Mouse (Mus musculus): Measurements from ENCODE around the gene 4931409K22Rik. TPM values are rescaled to one million over a fixed set of nuclear protein-coding genes. Genes with fewer than 3 reads are reported as not detected.

The 4931409K22Rik gene
- not detected in 2 replicates for polyA plus RNA-seq (2014; fragmentation: Nextera tagmentation; extraction: Ambion mirVana)

- Histone ChIP-seq H3K9me3 (replicated peaks; ENCODE audit: control insufficient read depth, low read length) (no peaks in the 10 kb centered on the region), H3K4me2 (ENCODE audit: low read depth, low read length) (no peak within 1 kb of the TSS), H3K27me3 (ENCODE audit: control insufficient read depth, insufficient read depth, low read length) (no peaks in the 10 kb centered on the region), H3K4me3 (ENCODE audit: low read depth, low read length) (no peak within 1 kb of the TSS), H3K27ac (replicated peaks; ENCODE audit: low read depth, low read length) (no peak within 1 kb of the TSS), H3K4me1 (ENCODE audit: control insufficient read depth, insufficient read depth, low read length) (no peaks in the 10 kb centered on the region), H3K36me3 (replicated peaks; ENCODE audit: control insufficient read depth, insufficient read depth, low read depth, low read length) (no peaks in the 10 kb centered on the region), H3K9ac (replicated peaks; ENCODE audit: low read length) (no peak within 1 kb of the TSS)
- no peak for ATAC-seq (replicated peaks; ENCODE audit: insufficient number of reproducible peaks, low FRiP score, low TSS enrichment, low read depth)
- 75% methylated on average over 2 of the region's 2 CpGs for WGBS
- DNase-seq (ENCODE audit: low spot score), result no peak
Observed at GRCm38 (mm10) chr5:24556709-24557108, at the start of gene 4931409K22Rik. Gene 4931409K22Rik, minus strand, starts transcription at chr5:24556809.

- Histone ChIP-seq H3K4me2 (ENCODE audit: low read depth, low read length) (peak overlapping the region; percentile 47), H3K9ac (replicated peaks; ENCODE audit: low read length) (peak overlapping the region; percentile 74), H3K27me3 (ENCODE audit: control insufficient read depth, insufficient read depth, low read length) (no peaks in the 10 kb centered on the region), H3K4me3 (ENCODE audit: low read depth, low read length) (no peak overlapping the region), H3K9me3 (replicated peaks; ENCODE audit: control insufficient read depth, low read length) (no peaks in the 10 kb centered on the region), H3K36me3 (replicated peaks; ENCODE audit: control insufficient read depth, insufficient read depth, low read depth, low read length) (no peaks in the 10 kb centered on the region), H3K27ac (replicated peaks; ENCODE audit: low read depth, low read length) (peak overlapping the region; percentile 61; the same call in 1 of the 2 replicates), H3K4me1 (ENCODE audit: control insufficient read depth, insufficient read depth, low read length) (peaks cover 21% of the 10 kb centered on the region)
- ATAC-seq (replicated peaks; ENCODE audit: insufficient number of reproducible peaks, low FRiP score, low TSS enrichment, low read depth), result no peak
- WGBS, result 17% methylated on average over 14 of the region's 14 CpGs
- DNase-seq (ENCODE audit: low spot score), result no peak
Observed at GRCm38 (mm10) chr5:24605980-24606665, 49.5 kb upstream of the 4931409K22Rik start.

- Histone ChIP-seq H3K4me2 (ENCODE audit: low read depth, low read length) (peak overlapping the region; percentile 47), H3K9me3 (replicated peaks; ENCODE audit: control insufficient read depth, low read length) (no peaks in the 10 kb centered on the region), H3K9ac (replicated peaks; ENCODE audit: low read length) (peak overlapping the region; percentile 74), H3K4me1 (ENCODE audit: control insufficient read depth, insufficient read depth, low read length) (peaks cover 21% of the 10 kb centered on the region), H3K27ac (replicated peaks; ENCODE audit: low read depth, low read length) (peak overlapping the region; percentile 85), H3K27me3 (ENCODE audit: control insufficient read depth, insufficient read depth, low read length) (peaks cover 2% of the 10 kb centered on the region; the same call in 1 of the 2 replicates), H3K36me3 (replicated peaks; ENCODE audit: control insufficient read depth, insufficient read depth, low read depth, low read length) (no peaks in the 10 kb centered on the region), H3K4me3 (ENCODE audit: low read depth, low read length) (peak overlapping the region; percentile 49)
- WGBS, result 9% methylated on average over 6 of the region's 6 CpGs
- DNase-seq (ENCODE audit: low spot score) (peak; percentile 36), ATAC-seq (replicated peaks; ENCODE audit: insufficient number of reproducible peaks, low FRiP score, low TSS enrichment, low read depth) (no peak)
Observed at GRCm38 (mm10) chr5:24605321-24605979, 48.8 kb upstream of the 4931409K22Rik start.

- peaks cover 21% of the 10 kb centered on the region for H3K4me1 ChIP-seq (ENCODE audit: control insufficient read depth, insufficient read depth, low read length)
- H3K9ac ChIP-seq (replicated peaks; ENCODE audit: low read length), result peak overlapping the region; percentile 74
- H3K4me2 ChIP-seq (ENCODE audit: low read depth, low read length), result peak overlapping the region; percentile 47
- H3K9me3 ChIP-seq (replicated peaks; ENCODE audit: control insufficient read depth, low read length), result no peaks in the 10 kb centered on the region
- no peaks in the 10 kb centered on the region for H3K36me3 ChIP-seq (replicated peaks; ENCODE audit: control insufficient read depth, insufficient read depth, low read depth, low read length)
- DNase-seq (ENCODE audit: low spot score) (peak; percentile 90), ATAC-seq (replicated peaks; ENCODE audit: insufficient number of reproducible peaks, low FRiP score, low TSS enrichment, low read depth) (peak; percentile 57)
- WGBS, result under 1% methylated on average over 43 of the region's 46 CpGs
- H3K27ac ChIP-seq (replicated peaks; ENCODE audit: low read depth, low read length), result peak overlapping the region; percentile 85
- H3K4me3 ChIP-seq (ENCODE audit: low read depth, low read length), result peak overlapping the region; percentile 49
- peaks cover 2% of the 10 kb centered on the region; the same call in 1 of the 2 replicates for H3K27me3 ChIP-seq (ENCODE audit: control insufficient read depth, insufficient read depth, low read length)
Observed at GRCm38 (mm10) chr5:24604656-24605100, 48.1 kb upstream of the 4931409K22Rik start.

- no peaks in the 10 kb centered on the region for H3K36me3 ChIP-seq (replicated peaks; ENCODE audit: control insufficient read depth, insufficient read depth, low read depth, low read length)
- H3K9ac ChIP-seq (replicated peaks; ENCODE audit: low read length), result peak overlapping the region; percentile 74
- H3K9me3 ChIP-seq (replicated peaks; ENCODE audit: control insufficient read depth, low read length), result no peaks in the 10 kb centered on the region
- ATAC-seq (replicated peaks; ENCODE audit: insufficient number of reproducible peaks, low FRiP score, low TSS enrichment, low read depth), result no peak
- H3K27ac ChIP-seq (replicated peaks; ENCODE audit: low read depth, low read length), result peak overlapping the region; percentile 85
- no peak for DNase-seq (ENCODE audit: low spot score)
- H3K4me2 ChIP-seq (ENCODE audit: low read depth, low read length), result peak overlapping the region; percentile 47
- peaks cover 4% of the 10 kb centered on the region for H3K27me3 ChIP-seq (ENCODE audit: control insufficient read depth, insufficient read depth, low read length)
- peaks cover 21% of the 10 kb centered on the region for H3K4me1 ChIP-seq (ENCODE audit: control insufficient read depth, insufficient read depth, low read length)
- 17% methylated on average over 12 of the region's 12 CpGs for WGBS
- peak overlapping the region; percentile 49 for H3K4me3 ChIP-seq (ENCODE audit: low read depth, low read length)
Observed at GRCm38 (mm10) chr5:24604080-24604655, 47.6 kb upstream of the 4931409K22Rik start.

DNA sequence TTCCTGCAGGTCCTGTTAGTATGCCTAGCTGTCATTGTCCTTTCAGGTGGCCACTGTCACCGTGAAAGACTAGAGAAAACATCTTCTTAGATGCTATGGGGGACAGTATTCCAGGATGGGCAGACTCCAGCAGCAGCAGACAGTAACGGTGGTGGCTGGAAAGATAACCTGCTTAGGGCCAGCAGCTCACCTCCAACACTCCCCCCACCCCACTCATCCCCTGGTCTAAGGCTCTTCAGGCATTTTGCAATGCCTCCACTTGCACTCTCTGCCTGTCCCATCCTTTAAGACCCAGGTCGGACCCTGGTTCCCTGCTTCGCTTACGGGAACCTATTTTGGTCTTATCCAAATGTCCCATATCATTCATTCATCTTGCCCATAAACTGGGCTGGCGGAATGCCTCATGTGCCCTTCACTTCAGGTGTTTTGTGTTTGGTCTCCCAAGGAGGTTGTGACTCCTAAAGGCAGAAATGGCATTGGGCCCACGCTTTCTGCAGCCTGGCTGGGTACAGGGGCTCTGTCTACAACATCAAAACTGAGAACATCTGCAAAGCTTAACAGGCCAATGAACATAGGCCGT is 46.9 kb upstream of the 4931409K22Rik start:
- Histone ChIP-seq H3K9me3 (replicated peaks; ENCODE audit: control insufficient read depth, low read length) (no peaks in the 10 kb centered on the region), H3K4me1 (ENCODE audit: control insufficient read depth, insufficient read depth, low read length) (peaks cover 21% of the 10 kb centered on the region), H3K4me3 (ENCODE audit: low read depth, low read length) (peak overlapping the region; percentile 69; the same call in 1 of the 2 replicates), H3K27me3 (ENCODE audit: control insufficient read depth, insufficient read depth, low read length) (peaks cover 5% of the 10 kb centered on the region), H3K9ac (replicated peaks; ENCODE audit: low read length) (peak overlapping the region; percentile 14; the same call in 1 of the 2 replicates), H3K27ac (replicated peaks; ENCODE audit: low read depth, low read length) (peak overlapping the region; percentile 95; the same call in 1 of the 2 replicates), H3K36me3 (replicated peaks; ENCODE audit: control insufficient read depth, insufficient read depth, low read depth, low read length) (no peaks in the 10 kb centered on the region), H3K4me2 (ENCODE audit: low read depth, low read length) (peak overlapping the region; percentile 85)
- ATAC-seq (replicated peaks; ENCODE audit: insufficient number of reproducible peaks, low FRiP score, low TSS enrichment, low read depth), result no peak
- 60% methylated on average over 8 of the region's 8 CpGs for WGBS
- DNase-seq (ENCODE audit: low spot score), result no peak

DNA sequence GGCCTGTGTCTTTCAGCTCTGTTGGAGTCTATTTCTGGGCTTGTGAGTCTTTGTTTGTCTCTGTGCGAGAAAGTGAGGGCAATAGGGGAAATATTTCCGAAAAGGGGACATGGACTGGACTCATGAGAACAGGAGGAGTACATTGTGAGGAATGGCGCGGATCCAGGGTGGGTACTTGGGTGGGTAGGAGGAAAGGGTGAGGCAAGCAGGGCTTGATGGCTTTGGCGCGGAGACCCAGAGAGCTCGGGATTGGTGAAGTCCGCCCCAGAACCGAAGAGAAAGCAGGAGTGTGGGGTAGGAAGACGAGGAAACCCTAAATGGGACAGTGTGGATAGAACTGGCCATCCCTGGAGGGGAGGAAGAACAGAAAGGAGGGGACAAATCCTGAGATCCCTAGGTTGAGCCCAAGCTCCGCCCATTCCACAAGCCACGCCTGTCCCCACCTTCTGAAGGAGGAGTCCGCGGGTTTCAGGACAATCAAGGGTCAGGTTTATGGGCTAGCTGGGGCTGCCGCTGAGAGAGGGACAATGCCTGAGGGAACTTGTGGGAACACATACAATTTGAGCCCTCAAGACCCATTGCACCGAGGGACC is 46.2 kb upstream of the 4931409K22Rik start:
- H3K4me2 ChIP-seq (ENCODE audit: low read depth, low read length), result peak overlapping the region; percentile 85
- no peaks in the 10 kb centered on the region for H3K36me3 ChIP-seq (replicated peaks; ENCODE audit: control insufficient read depth, insufficient read depth, low read depth, low read length)
- peak overlapping the region; percentile 84 for H3K9ac ChIP-seq (replicated peaks; ENCODE audit: low read length)
- WGBS, result 4% methylated on average over 16 of the region's 16 CpGs
- H3K4me1 ChIP-seq (ENCODE audit: control insufficient read depth, insufficient read depth, low read length), result peaks cover 24% of the 10 kb centered on the region
- peak overlapping the region; percentile 69 for H3K4me3 ChIP-seq (ENCODE audit: low read depth, low read length)
- peaks cover 5% of the 10 kb centered on the region for H3K27me3 ChIP-seq (ENCODE audit: control insufficient read depth, insufficient read depth, low read length)
- no peaks in the 10 kb centered on the region for H3K9me3 ChIP-seq (replicated peaks; ENCODE audit: control insufficient read depth, low read length)
- peak; percentile 88 for DNase-seq (ENCODE audit: low spot score)
- ATAC-seq (replicated peaks; ENCODE audit: insufficient number of reproducible peaks, low FRiP score, low TSS enrichment, low read depth), result peak; percentile 49
- H3K27ac ChIP-seq (replicated peaks; ENCODE audit: low read depth, low read length), result peak overlapping the region; percentile 95
